Mouse (Mus musculus) heart, adult 18-20 months (tissue): Measurements from ENCODE around the gene Shf. TPM values are rescaled to one million over a fixed set of nuclear protein-coding genes. Genes with fewer than 3 reads are reported as not detected.
A peak's percentile ranks its signal among the peaks of the same experiment; 100 is the strongest.

Experiments used
- DNase-seq, 2 experiments: peaks; one replicate each; pipeline ENCODE4 v3.0.0; 2021 to 2022; ENCODE audit warnings: mixed read lengths in 1 of 2
- total RNA-seq, 2 experiments: library from RNA; stranded (reverse); gene quantifications; 2 replicates each; pipeline ENCODE4 v1.2.3; 2021

The Shf gene
- total RNA-seq, 2 experiments from 2014 or later, result 5.1 to 5.3 TPM

- peak in 1 of 2 experiments; percentile 44 for DNase-seq
Observed at GRCm38 (mm10) chr2:122368081-122368971, 636 bp downstream of the Shf start.

DNA sequence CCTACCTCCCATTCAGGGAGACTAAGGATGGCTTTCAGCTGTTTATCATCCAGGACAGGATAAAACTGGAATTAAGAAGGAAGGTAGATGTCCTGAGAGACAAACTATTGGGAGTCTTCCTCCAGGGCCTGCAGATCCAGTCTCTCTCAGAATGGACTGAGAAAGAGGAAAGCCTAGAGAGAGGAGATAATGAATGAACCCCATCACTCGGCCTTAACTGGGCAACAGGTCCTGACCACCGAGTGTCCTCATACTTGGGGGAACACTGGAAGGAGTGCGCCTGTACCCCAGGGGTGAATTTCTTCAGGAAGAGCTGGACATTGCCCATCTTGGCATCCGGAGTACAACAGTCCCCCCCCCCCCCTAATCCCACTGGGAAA, 1.3 kb downstream of the Shf start:
- DNase-seq, result no peak

DNA sequence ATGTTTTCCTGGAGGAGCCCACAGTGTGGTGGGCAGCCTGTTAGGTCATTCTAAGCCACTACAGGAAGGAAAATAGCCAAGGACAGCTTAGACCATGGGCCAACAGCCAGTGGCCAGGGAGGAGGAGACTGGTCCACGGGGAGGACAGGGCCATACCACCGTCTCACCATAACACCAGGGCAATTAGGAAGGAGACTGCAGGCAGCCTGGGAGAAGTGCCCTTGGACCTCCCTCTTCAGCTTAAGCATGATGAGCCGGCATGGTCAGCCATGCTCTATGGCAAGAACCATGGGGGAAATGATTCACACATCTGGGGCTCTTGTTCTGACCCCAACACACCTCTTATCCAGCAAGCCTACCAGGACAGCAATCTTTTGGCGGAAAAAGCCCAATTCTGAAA, 1.8 kb downstream of the Shf start:
- no peak for DNase-seq

GRCm38 (mm10) chr2:122366706-122367105, 2.3 kb downstream of the Shf start:
- DNase-seq, result no peak

GRCm38 (mm10) chr2:122366039-122366438, 2.9 kb downstream of the Shf start:
- DNase-seq, result no peak

GRCm38 (mm10) chr2:122365244-122365866, 3.6 kb downstream of the Shf start:
- no peak for DNase-seq

DNA sequence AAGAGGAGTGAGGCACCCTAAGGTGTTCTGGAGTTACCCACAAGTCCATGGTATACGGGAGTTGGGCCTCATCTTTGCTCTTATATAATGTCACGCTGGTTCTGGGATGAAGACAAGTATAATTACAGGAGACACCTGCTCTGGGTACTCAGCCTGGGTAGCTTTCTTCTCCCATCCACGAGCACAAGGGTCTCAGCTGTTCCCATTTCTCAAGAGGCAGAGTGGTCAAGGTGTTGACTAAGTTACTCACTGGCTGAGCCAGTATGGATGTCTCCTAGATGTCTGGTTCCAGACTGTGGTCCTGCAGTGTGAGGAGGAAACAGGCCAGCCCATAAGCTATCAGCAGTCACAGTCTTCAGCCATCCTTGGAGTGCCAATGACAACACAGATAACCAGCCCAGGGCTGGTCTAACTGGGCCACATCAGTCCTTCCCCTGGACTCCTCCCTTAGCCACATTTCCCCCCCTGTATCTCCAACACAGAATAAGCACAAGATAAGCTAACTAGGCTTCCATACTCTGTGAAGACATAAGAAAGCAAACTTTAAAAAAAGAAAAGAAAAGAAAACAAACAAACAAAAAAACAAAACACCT, 4.5 kb downstream of the Shf start:
- DNase-seq, result no peak

- no peak for DNase-seq
Observed at GRCm38 (mm10) chr2:122362622-122363523, 6.1 kb downstream of the Shf start.

DNA sequence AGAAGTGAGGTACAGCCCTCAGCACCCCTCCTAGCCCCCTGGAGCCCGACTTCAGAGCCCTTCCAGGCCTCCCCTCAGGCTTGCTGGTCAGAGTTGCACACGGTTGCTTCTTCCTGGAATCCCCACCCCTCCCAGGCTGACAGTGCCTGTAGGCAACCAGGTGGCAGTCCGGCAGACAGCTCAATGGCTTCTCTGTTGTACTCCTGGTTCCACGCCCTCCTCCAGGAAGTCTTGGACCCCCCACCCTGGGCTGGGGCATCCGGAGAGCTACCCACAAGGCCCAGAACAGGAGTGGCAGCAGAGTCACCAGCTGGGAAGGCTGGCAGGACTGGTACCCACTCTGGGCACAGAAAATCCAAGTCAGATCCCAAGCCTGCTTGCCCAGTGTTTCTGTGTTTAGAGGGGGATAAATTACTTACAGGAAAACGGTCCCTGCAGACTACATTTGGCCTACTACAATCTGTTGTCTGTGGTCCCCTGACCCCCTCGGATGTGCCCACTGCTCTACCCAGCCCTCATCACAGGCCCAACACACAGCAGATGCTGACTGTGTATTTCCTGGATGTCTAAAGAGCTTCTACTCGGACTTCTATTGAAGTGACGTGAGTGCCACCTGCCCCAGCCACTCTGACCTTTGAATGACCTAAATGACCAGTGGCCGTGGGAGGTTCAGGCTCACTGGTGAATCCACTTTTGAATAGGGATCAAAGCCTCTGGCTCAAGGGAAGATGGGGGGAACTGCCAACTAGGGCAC, 6.9 kb downstream of the Shf start:
- DNase-seq, result no peak

DNA sequence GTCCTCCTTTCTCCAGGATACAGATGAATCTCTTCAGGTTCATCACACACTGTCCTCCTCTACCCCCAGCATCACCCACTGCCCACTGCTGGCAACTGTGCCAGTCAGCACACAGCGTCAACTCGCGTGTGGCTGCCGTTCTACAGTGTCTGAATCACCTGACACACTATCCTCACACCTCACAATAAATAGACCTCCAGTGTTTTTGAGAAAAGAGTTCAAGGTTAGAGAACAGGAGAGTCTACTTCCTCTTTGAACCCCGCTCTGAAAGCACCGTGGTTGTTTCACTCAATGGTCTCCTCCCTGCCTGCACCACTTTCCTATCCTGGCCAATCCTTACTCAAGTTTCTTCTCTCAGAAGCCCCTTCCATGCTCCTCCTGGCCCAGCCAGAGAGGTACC, 7.8 kb downstream of the Shf start:
- no peak for DNase-seq

DNA sequence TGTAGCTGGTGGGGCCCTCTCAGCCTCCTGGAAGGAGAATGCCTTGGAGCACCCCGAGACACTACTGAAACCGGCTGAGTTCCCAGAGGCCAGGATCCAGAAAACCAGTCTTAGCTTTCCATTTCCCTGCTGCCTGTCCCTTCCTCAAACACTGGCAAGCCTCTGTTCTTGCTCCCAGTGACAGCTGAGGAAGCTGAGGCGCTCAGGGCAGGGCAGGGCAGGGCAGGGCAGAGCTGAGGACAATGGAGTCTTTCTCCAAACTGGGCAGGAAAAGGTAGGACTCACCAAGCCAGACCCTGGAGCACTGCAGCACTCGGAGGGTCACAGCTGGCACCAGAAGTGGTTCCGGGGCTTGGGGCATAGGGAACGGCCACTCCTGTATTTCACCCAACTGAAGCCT, 8.7 kb downstream of the Shf start:
- DNase-seq, result no peak

DNA sequence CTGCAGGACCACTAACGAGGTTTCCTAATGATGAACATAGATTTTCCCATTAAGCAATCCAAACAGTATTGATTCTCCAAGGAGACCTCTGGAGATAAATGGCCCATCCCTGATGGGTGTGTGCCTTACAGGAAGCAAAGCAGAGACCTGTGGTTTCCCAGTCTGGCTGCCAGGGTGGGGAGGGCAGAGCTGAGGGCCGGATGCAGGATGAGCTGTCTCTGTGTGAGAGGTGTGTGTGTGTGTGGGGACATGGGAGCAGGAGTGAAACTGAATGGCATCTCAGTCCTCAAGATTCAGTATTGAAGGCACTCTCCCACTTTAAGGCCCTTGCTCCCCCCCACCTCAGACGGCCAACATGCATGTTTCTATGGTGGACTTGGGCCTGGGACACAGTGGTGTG, 12.8 kb downstream of the Shf start:
- no peak for DNase-seq

GRCm38 (mm10) chr2:122355389-122355788, 13.6 kb downstream of the Shf start:
- DNase-seq, result no peak

GRCm38 (mm10) chr2:122354191-122354929, 14.6 kb downstream of the Shf start:
- no peak for DNase-seq

- no peak for DNase-seq
Observed at GRCm38 (mm10) chr2:122353765-122354164, 15.2 kb downstream of the Shf start.

DNA sequence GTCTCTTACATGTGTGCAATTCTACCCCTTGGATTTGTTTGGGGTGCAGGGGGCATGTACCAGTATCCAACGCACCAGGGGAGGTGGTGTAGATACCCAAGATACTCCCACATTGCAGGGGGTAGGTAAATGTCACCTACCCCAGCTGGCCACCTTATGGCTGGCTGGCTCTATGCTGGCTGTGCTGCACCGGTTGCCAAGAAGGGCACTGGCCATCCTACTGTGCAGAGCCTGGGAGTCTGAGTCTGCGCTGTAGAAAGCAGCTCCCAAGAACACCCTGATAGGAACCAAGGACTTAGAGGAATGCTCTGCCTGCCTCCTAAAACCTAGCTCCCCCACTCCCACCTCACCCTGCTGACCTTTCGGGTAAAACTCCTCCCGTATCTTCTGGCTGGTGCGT, 16.0 kb downstream of the Shf start:
- DNase-seq, result no peak

DNA sequence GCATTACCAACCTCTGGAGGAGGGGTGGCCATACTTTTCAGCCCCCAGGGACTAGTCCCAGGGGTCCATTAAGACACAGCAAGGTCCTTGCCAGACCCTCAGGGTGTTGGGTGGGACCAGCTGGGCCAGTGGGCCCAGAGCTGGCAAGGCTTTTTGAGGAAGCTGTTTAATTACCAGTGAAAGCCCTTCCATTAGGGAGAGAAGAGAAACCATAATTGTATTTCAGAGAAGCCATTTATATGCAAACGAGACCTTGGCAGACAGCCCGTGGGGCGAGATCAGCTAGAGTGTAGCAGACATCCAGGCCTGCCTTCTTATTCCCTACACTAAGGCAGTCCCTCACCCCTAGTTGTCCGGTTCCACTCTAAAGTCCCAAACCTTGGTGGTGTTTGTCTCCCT, 17.0 kb downstream of the Shf start:
- DNase-seq, result no peak

- DNase-seq, result no peak
Observed at GRCm38 (mm10) chr2:122351156-122351930, 17.6 kb downstream of the Shf start.

- DNase-seq, result no peak
Observed at GRCm38 (mm10) chr2:122349136-122349785, 19.7 kb downstream of the Shf start.
